Mouse (Mus musculus): Measurements from ENCODE around the gene Tjp3.
A peak's percentile ranks its signal among the peaks of the same experiment; 100 is the strongest.

DNA sequence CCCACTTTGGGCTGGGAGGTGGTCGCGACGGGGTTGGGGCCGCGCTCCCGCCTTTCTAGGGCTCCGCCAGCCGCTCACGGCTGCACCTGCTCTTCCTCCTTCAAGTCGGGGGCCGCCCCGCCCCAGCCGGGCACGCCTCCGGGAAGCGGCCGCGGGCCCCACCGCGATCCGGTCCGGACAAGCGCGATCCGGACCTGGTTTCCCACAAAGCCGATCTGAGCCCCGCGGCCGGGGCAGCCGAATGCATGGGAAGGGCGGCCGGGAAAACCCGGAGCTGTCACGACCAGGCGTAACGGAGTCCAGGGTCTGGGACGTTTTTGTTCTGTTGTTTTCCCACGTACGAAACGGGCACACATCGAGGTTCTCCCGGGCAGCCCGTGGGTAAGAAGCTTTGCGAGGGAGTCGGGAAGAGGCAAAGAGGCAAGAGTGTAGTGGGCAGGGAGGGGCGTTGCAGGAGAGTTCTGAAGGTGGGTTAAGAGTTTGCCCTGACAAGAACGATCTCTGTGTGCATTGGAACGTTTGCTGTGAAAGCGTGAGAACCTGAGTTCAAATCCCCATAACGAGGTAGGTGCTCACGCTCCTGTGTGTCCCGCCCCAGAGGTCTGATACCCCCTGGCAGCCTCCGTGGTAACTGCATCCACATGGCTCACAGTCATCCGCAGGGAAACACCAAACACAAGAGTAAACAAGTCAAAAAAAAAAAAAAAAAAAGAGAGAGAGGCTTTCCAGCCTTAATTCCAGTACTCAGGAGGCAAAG lies 5.5 kb downstream of the Tjp3 start:
- TF ChIP-seq CTCF (IDR thresholded peaks at IDR 0.05; ENCODE audit: low read depth, low read length), result 0 out of 2 replicates have a peak, but pooled peaks have one; percentile 16
- TF ChIP-seq POLR2A (IDR thresholded peaks at IDR 0.05; ENCODE audit: borderline replicate concordance, low read depth, low read length), result no peak

Data from bone marrow macrophage, adult 2 months (primary cell).